Mouse (Mus musculus) layer of hippocampus, adult 9-10 months (tissue): ENCODE data around the gene Gsn.
A peak's percentile ranks its signal among the peaks of the same experiment; 100 is the strongest.

Experiments
- DNase-seq: peaks from one replicate; pipeline ENCODE4 v3.0.0; 2022; ENCODE audit warnings: low spot score

The Gsn gene

GRCm38 (mm10) chr2:35255885-35256833, at the start of gene Gsn:
Gsn (plus strand) TSS chr2:35256380.
- no peak for DNase-seq

- DNase-seq: no peak
These were observed 49.4 kb upstream of the Gsn start for GRCm38 (mm10) chr2:35206761-35207160.

GRCm38 (mm10) chr2:35208054-35208453, 48.1 kb upstream of the Gsn start:
- no peak for DNase-seq

- DNase-seq: no peak
These were observed 47.1 kb upstream of the Gsn start for GRCm38 (mm10) chr2:35208931-35209665.

GRCm38 (mm10) chr2:35211681-35212080, 44.5 kb upstream of the Gsn start:
- DNase-seq: no peak

GRCm38 (mm10) chr2:35213345-35213910, 42.8 kb upstream of the Gsn start:
- no peak for DNase-seq

GRCm38 (mm10) chr2:35214881-35215358, 41.3 kb upstream of the Gsn start:
- peak; percentile 79 for DNase-seq

GRCm38 (mm10) chr2:35215363-35215762, 40.8 kb upstream of the Gsn start:
- DNase-seq: no peak

GRCm38 (mm10) chr2:35216701-35217100, 39.5 kb upstream of the Gsn start:
- no peak for DNase-seq

GRCm38 (mm10) chr2:35218736-35219135, 37.4 kb upstream of the Gsn start:
- DNase-seq: no peak

- no peak for DNase-seq
These were observed 33.3 kb upstream of the Gsn start for GRCm38 (mm10) chr2:35222822-35223391.

GRCm38 (mm10) chr2:35224285-35224684, 31.9 kb upstream of the Gsn start:
- DNase-seq: no peak

GRCm38 (mm10) chr2:35228145-35228544, 28.0 kb upstream of the Gsn start:
- no peak for DNase-seq

- no peak for DNase-seq
These were observed 26.0 kb upstream of the Gsn start for GRCm38 (mm10) chr2:35230215-35230614.

- no peak for DNase-seq
These were observed 24.3 kb upstream of the Gsn start for GRCm38 (mm10) chr2:35231871-35232270.

GRCm38 (mm10) chr2:35232595-35233445, 23.4 kb upstream of the Gsn start:
- no peak for DNase-seq

GRCm38 (mm10) chr2:35233898-35234297, 22.3 kb upstream of the Gsn start:
- DNase-seq: no peak

GRCm38 (mm10) chr2:35235021-35235420, 21.2 kb upstream of the Gsn start:
- DNase-seq: no peak

- DNase-seq: no peak
These were observed 11.9 kb upstream of the Gsn start for GRCm38 (mm10) chr2:35244241-35244640.

- DNase-seq: no peak
These were observed 8.4 kb upstream of the Gsn start for GRCm38 (mm10) chr2:35247763-35248162.

GRCm38 (mm10) chr2:35252733-35253132, 3.4 kb upstream of the Gsn start:
- no peak for DNase-seq
